Mouse (Mus musculus) liver, postnatal 0 days (tissue): ENCODE measurements around the gene Fanca.

ENCODE experiments used
- CTCF ChIP-seq: sonication (generic); IDR thresholded peaks from 2 replicates; pipeline ENCODE4 v1.5.1; 2016; ENCODE audit warnings: antibody characterized with exemption, low read depth
- EP300 ChIP-seq: IDR thresholded peaks from 2 replicates; pipeline ENCODE4 v1.6.1; 2016; ENCODE audit warnings: antibody characterized with exemption, low read depth, mild to moderate bottlenecking

GRCm38 (mm10) chr8:123247748-123248147, 70.6 kb downstream of the Fanca start:
- TF ChIP-seq CTCF (no peak), EP300 (no peak)
